ENCODE assay signal across 24 mouse cellular contexts in the genomic region with DNA sequence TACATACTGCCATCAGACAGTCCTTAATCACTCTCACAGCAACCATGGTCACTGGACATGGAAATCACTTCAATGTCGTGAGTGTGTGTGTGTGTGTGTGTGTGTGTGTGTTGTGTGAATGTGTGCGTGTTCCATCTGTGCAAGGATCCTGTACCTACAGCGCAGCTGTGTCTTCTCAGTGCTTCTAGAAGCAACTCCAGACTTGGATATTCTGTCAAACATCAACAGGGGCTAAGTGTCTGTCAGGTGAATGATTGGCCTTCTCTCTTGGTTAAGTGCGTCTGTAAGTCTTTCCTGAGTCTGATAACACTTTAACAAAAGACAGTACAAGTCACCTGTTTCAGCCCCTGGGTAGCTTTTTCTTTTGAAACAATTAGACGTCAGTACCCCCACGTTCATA.
"Had no signal": no experiment of that assay in that cellular context is flagged by ENCODE, and none has a peak within 500 bp of the region (broad histone marks: within the 10 kb centered on the region; RNA-seq: fewer than 3 reads in every experiment).

No protein-coding gene starts in this region.

- H3K4me2 ChIP-seq: heart, embryonic 12.5 days; hindbrain, embryonic 12.5 days; hindbrain, embryonic 14.5 days; limb, embryonic 12.5 days; liver, embryonic 11.5 days; liver, embryonic 13.5 days; liver, embryonic 15.5 days had no signal

- H3K9me3 ChIP-seq: heart, embryonic 10.5 days; heart, embryonic 12.5 days; hindbrain, embryonic 10.5 days; hindbrain, embryonic 12.5 days; limb, embryonic 10.5 days; limb, embryonic 12.5 days; liver, embryonic 13.5 days; liver, embryonic 15.5 days had no signal

- H3K9ac ChIP-seq: heart, embryonic 12.5 days; hindbrain, embryonic 12.5 days; hindbrain, embryonic 14.5 days; limb, embryonic 12.5 days; liver, embryonic 13.5 days; liver, embryonic 15.5 days had no signal

- H3K4me3 ChIP-seq: gastrocnemius, adult 2 months; heart, adult 2 months; heart, embryonic 10.5 days; heart, embryonic 12.5 days; hindbrain, embryonic 10.5 days; hindbrain, embryonic 12.5 days; layer of hippocampus, adult 2 months; left cerebral cortex, adult 2 months; limb, embryonic 10.5 days; limb, embryonic 12.5 days; liver, embryonic 13.5 days; liver, embryonic 15.5 days had no signal

- ATAC-seq: forebrain, embryonic 16.5 days; hindbrain, embryonic 16.5 days; inflammation-experienced regulatory T-cells, adult 6 months; intestine, postnatal 0 days had no signal

- DNase-seq: gastrocnemius, adult 2 months; gastrocnemius, postnatal 10 days; gastrocnemius, postnatal 25 days; heart, adult 2 months; heart, postnatal 10 days; heart, postnatal 4 days; kidney, postnatal 14 days; liver; liver, embryonic 13.5 days had no signal

- H3K36me3 ChIP-seq: heart, embryonic 10.5 days; heart, embryonic 12.5 days; hindbrain, embryonic 10.5 days; hindbrain, embryonic 12.5 days; limb, embryonic 10.5 days; limb, embryonic 12.5 days; liver, embryonic 13.5 days; liver, embryonic 15.5 days had no signal

- H3K27ac ChIP-seq: gastrocnemius, adult 2 months; heart, adult 2 months; heart, embryonic 10.5 days; hindbrain, embryonic 10.5 days; hindbrain, embryonic 12.5 days; hindbrain, embryonic 14.5 days; layer of hippocampus, adult 2 months; left cerebral cortex, adult 2 months; limb, embryonic 10.5 days; limb, embryonic 12.5 days; liver, embryonic 13.5 days; liver, embryonic 15.5 days had no signal

- H3K27me3 ChIP-seq: heart, embryonic 12.5 days; hindbrain, embryonic 12.5 days; limb, embryonic 12.5 days; liver, embryonic 13.5 days; liver, embryonic 15.5 days had no signal

- H3K4me1 ChIP-seq: heart, embryonic 12.5 days; hindbrain, embryonic 10.5 days; hindbrain, embryonic 12.5 days; limb, embryonic 10.5 days; limb, embryonic 12.5 days had no signal
